Mouse (Mus musculus) thymus, adult 2 months (tissue): ENCODE results near the gene Paqr5. TPM values are rescaled to one million over a fixed set of nuclear protein-coding genes. Genes with fewer than 3 reads are reported as not detected.

Experiments used
- DNase-seq: peaks from one replicate; pipeline ENCODE4 v3.0.0; 2021
- H3K27ac ChIP-seq: fragments of 200-500 bp; 2 replicates; pipeline ENCODE4 v1.5.1; 2012; ENCODE audit warnings: low read length, control low read depth; ENCODE audit not compliant: control insufficient read depth, insufficient read depth
- H3K27me3 ChIP-seq: fragments of 200-500 bp; 2 replicates; pipeline ENCODE4 v1.6.1; 2012; ENCODE audit warnings: mild to moderate bottlenecking, low read length, moderate library complexity, mixed read lengths; ENCODE audit not compliant: control insufficient read depth, insufficient read depth
- H3K36me3 ChIP-seq: fragments of 200-500 bp; 2 replicates; pipeline ENCODE4 v1.6.1; 2012; ENCODE audit warnings: mild to moderate bottlenecking, low read length, moderate library complexity; ENCODE audit not compliant: control insufficient read depth, insufficient read depth
- H3K4me1 ChIP-seq: fragments of 200-500 bp; replicated peaks from 2 replicates; pipeline ENCODE4 v1.6.1; 2012; ENCODE audit warnings: low read length; ENCODE audit not compliant: control insufficient read depth, insufficient read depth
- H3K4me3 ChIP-seq: fragments of 200-500 bp; 2 replicates; pipeline ENCODE4 v1.5.1; 2012; ENCODE audit warnings: mild to moderate bottlenecking, low read length, control low read depth, moderate library complexity; ENCODE audit not compliant: control insufficient read depth, insufficient read depth
- CTCF ChIP-seq: fragments of 200-500 bp; IDR thresholded peaks from 2 replicates; pipeline ENCODE4 v1.5.1; 2012; ENCODE audit warnings: mild to moderate bottlenecking, control low read depth, low read length, moderate library complexity, borderline replicate concordance; ENCODE audit not compliant: control insufficient read depth, poor library complexity, insufficient read depth; ENCODE audit errors: extremely low read depth
- POLR2A ChIP-seq: fragments of 200-500 bp; IDR thresholded peaks from 2 replicates; pipeline ENCODE4 v1.6.1; 2012; ENCODE audit warnings: mild to moderate bottlenecking, low read length, control low read depth, moderate library complexity; ENCODE audit not compliant: control insufficient read depth, poor library complexity, insufficient read depth; ENCODE audit errors: extremely low read depth
- WGBS: fragments of 180-500 bp; shearing (Covaris S2); methylation state at CpG from one replicate; pipeline ENCODE4 v1.1.7; 2018; 5-methylcytosine and 5-hydroxymethylcytosine counted together
- polyA plus RNA-seq: library from polyadenylated mRNA; depleted of rRNA; stranded (reverse); fragments of >200 nt; gene quantifications from 2 replicates; pipeline ENCODE4 v1.2.3, GENCODE M21; 2012

Paqr5 gene
- polyA plus RNA-seq, 1 experiment: 5.3 TPM

DNA sequence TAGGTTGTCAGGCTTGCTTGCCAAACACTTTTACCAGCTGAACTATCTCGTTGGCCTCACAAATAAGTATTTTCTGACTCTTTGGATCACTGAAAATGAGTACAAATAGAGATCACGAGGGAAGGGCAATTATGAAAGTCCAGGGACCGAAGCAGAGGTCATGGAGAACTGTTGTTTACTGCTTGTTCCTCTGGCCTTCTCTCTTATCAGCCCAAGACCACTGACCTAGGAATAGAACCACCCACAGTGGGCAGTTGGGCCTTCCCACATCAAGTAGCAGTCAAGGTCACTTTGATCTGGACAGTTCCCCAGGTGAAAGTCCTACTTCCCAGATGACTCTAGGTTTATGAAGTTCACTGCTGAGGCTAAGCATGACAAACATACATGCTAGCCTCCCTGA, 15.5 kb upstream of the Paqr5 start:
- H3K36me3 ChIP-seq: no peaks in the 10 kb centered on the region
- 94% methylated on average over 3 of the region's 3 CpGs for WGBS
- TF ChIP-seq POLR2A (no peak), CTCF (no peak)
- no peak overlapping the region for H3K27ac ChIP-seq
- no peaks in the 10 kb centered on the region for H3K4me1 ChIP-seq
- no peak for DNase-seq
- no peak overlapping the region for H3K4me3 ChIP-seq
- no peaks in the 10 kb centered on the region for H3K27me3 ChIP-seq

DNA sequence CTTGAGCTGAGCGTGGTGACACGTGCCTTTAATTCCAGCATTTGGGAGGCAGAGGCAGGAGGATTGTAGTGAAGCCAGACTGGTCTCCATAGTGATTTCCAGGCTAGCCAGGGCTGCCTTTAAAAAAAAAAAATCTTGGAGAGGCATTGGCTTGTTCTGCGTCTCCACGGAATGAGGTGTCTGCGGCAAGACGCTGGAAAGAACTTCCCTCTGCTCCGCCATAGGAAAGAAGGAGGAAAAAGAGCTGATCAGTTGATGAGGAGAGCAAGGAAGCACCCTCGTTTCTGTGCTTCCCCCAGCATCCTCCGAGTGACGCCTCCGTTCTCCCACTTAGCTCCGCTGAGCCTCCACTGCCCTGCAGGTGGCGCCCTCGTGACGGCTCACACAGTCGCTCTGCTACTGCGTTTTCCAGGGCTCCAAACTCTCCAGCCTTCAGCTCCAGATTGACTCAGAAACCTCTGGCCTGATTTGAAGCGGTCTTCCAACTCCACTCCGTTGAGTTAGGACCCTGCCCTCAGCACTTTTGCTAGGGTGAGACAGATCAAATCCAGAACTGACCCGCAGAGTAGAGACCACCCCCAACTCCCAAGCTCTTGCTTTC, 13.5 kb upstream of the Paqr5 start:
- H3K27ac ChIP-seq: no peak overlapping the region
- no peaks in the 10 kb centered on the region for H3K4me1 ChIP-seq
- peak; percentile 85 for DNase-seq
- H3K27me3 ChIP-seq: no peaks in the 10 kb centered on the region
- H3K4me3 ChIP-seq: no peak overlapping the region
- peak; percentile 97 for TF ChIP-seq CTCF
- no peak for TF ChIP-seq POLR2A
- H3K36me3 ChIP-seq: no peaks in the 10 kb centered on the region
- 12% methylated on average over 20 of the region's 20 CpGs for WGBS

DNA sequence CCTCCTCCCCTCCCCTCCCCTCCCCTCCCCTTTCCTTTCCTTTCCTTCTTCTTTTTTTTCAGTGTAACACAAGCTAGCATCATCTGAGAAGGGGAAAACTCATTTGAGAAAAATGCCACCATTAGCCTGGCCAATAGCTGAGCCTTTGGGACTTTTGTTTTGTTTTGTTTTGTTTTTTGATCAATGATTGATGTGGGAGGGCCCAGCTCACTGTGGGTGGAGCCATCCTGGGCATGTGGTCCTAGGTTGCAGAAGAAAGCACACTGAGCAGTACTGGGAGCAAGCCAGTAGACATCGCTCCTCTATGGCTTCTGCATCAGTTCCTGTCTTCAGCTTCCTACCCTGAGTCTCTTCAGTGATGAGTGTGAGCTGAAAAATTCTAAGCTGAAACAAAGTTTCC, 9.2 kb upstream of the Paqr5 start:
- 91% methylated on average over 1 of the region's 1 CpGs for WGBS
- Histone ChIP-seq H3K4me3 (no peak overlapping the region), H3K27me3 (no peaks in the 10 kb centered on the region), H3K27ac (no peak overlapping the region), H3K4me1 (no peaks in the 10 kb centered on the region), H3K36me3 (no peaks in the 10 kb centered on the region)
- no peak for DNase-seq
- TF ChIP-seq CTCF (no peak), POLR2A (no peak)

DNA sequence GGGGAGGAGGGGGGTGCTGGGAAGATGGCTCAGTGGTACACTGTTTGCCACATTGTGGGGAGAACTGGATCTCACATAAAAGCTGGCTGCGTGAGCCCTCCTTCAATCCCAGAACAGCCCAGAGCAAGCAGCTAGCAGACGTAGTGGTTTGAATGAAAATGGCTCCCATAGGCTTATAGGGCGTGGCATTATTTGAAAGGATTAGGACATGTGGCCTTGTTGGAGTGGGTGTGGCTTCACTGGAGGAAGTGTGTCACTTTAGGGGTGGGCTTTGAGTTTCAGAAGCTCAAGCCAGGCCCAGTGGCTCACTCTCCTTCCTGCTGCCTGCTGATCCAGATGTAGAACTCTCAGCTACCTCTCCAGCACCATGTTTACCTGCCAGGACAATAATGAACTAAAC, 5.5 kb upstream of the Paqr5 start:
- DNase-seq: no peak
- H3K4me1 ChIP-seq: peaks cover 2% of the 10 kb centered on the region; the same call in 1 of the 2 replicates
- WGBS: 97% methylated on average over 3 of the region's 3 CpGs
- no peaks in the 10 kb centered on the region for H3K36me3 ChIP-seq
- H3K27ac ChIP-seq: no peak overlapping the region
- H3K27me3 ChIP-seq: no peaks in the 10 kb centered on the region
- TF ChIP-seq POLR2A (no peak), CTCF (no peak)
- H3K4me3 ChIP-seq: no peak overlapping the region

DNA sequence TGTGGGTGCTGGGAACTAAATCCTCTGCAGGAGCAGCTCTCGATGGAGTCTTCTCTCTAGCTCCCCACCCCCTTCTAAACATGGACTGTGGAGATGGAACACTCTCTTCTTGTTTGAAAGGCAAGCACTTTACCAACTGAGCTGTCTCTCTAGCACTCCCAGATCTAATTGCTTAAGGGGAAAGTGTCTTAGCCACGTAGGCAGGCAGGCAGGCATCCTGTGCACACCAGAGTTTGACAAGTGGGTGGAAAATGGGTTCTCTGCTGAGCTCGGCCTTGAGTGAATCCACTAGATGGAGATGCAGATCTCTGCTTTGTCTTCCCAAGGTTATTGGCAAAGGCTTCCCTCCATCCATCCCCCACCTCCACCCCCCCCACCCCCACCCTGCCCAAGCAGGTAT, 1.4 kb upstream of the Paqr5 start:
- 83% methylated on average over 3 of the region's 3 CpGs for WGBS
- Histone ChIP-seq H3K4me3 (no peak overlapping the region), H3K27ac (no peak overlapping the region), H3K27me3 (no peaks in the 10 kb centered on the region), H3K4me1 (peaks cover 15% of the 10 kb centered on the region), H3K36me3 (no peaks in the 10 kb centered on the region)
- no peak for DNase-seq
- TF ChIP-seq CTCF (no peak), POLR2A (no peak)

DNA sequence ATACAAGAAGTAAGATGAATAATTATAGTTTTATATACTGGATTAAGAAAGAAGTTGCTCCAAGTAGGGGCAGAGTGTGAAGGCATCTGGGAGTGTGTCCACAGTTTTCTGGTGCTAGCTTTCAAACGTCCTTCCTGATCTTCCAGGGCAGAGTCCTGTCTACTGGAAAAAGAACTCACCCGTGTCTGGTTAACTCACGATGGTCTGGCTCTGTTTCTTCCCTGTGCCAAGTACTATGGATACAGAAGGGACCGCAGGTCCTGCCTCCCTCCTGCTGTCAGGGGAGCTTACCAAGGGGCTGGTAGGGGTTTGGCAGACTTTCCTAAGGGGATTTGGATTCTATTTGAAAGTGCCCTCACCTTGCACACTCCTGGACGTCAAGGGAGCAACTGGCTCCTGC, 1.6 kb downstream of the Paqr5 start:
- TF ChIP-seq POLR2A (no peak), CTCF (no peak)
- no peaks in the 10 kb centered on the region for H3K36me3 ChIP-seq
- no peak for DNase-seq
- WGBS: 87% methylated on average over 5 of the region's 5 CpGs
- H3K4me3 ChIP-seq: no peak overlapping the region
- H3K27me3 ChIP-seq: no peaks in the 10 kb centered on the region
- peaks cover 15% of the 10 kb centered on the region for H3K4me1 ChIP-seq
- no peak overlapping the region for H3K27ac ChIP-seq

DNA sequence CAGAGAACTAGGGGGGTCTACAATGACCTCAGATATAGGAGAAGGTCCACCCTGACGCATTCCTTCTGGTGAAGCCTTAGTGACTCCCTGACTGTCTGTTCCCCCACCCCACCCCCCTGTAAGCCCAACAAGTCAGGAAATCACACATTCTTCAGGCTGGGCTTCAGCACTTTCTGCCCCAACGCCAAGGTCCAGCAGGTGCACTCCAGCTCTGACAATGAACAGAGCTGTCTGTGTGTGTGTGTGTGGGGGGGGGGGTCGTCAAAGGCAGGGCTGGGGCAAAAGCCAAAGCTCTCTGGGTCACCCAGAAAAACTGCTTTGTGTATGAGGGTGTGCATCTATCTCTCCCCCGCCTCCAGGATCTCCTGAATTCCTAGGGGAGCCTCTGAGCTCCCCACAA, 2.8 kb downstream of the Paqr5 start:
- Histone ChIP-seq H3K4me3 (no peak overlapping the region), H3K4me1 (peaks cover 15% of the 10 kb centered on the region), H3K36me3 (no peaks in the 10 kb centered on the region), H3K27ac (no peak overlapping the region), H3K27me3 (no peaks in the 10 kb centered on the region)
- TF ChIP-seq POLR2A: no peak
- no peak for TF ChIP-seq CTCF
- 76% methylated on average over 4 of the region's 4 CpGs for WGBS
- DNase-seq: no peak
